Mouse (Mus musculus) limb, embryonic 11.5 days (tissue): ENCODE results near the gene Cuzd1. TPM values are rescaled to one million over a fixed set of nuclear protein-coding genes. Genes with fewer than 3 reads are reported as not detected.
A peak's percentile ranks its signal among the peaks of the same experiment; 100 is the strongest.

Experiments used
- ATAC-seq: fragments of 200-750 bp; cut with Nextera tagmentation; 2 replicates; pipeline ENCODE4 v1.8.0; 2017; ENCODE audit warnings: low read depth; ENCODE audit not compliant: insufficient number of reproducible peaks, low FRiP score, low TSS enrichment
- DNase-seq: peaks from one replicate; pipeline ENCODE4 v3.0.0-alpha.2; 2015; ENCODE audit warnings: low spot score
- H3K27ac ChIP-seq: fragments of 300-500 bp; sonication (generic); replicated peaks from 2 replicates; pipeline ENCODE4 v1.5.1; 2014; ENCODE audit warnings: low read depth, mild to moderate bottlenecking, low read length
- H3K27me3 ChIP-seq: fragments of 300-500 bp; sonication (generic); 2 replicates; pipeline ENCODE4 v1.6.1; 2014; ENCODE audit warnings: mild to moderate bottlenecking, low read length, mixed read lengths; ENCODE audit not compliant: control insufficient read depth, insufficient read depth
- H3K36me3 ChIP-seq: fragments of 300-500 bp; sonication (generic); 2 replicates; pipeline ENCODE4 v1.6.1; 2014; ENCODE audit warnings: mild to moderate bottlenecking, low read length, moderate library complexity, mixed read lengths; ENCODE audit not compliant: control insufficient read depth, insufficient read depth
- H3K4me1 ChIP-seq: fragments of 300-500 bp; sonication (generic); 2 replicates; pipeline ENCODE4 v1.6.1; 2014; ENCODE audit warnings: low read length, mixed read lengths; ENCODE audit not compliant: control insufficient read depth, insufficient read depth
- H3K4me2 ChIP-seq: fragments of 300-500 bp; sonication (generic); 2 replicates; pipeline ENCODE4 v1.6.1; 2014; ENCODE audit warnings: low read depth, mild to moderate bottlenecking, moderate library complexity; ENCODE audit not compliant: severe bottlenecking
- H3K4me3 ChIP-seq: fragments of 300-500 bp; sonication (generic); 2 replicates; pipeline ENCODE4 v1.5.1; 2014; ENCODE audit warnings: low read depth, low read length
- H3K9ac ChIP-seq: fragments of 300-500 bp; sonication (generic); 2 replicates; pipeline ENCODE4 v1.6.1; 2014; ENCODE audit warnings: mild to moderate bottlenecking, low read length
- H3K9me3 ChIP-seq: fragments of 300-500 bp; sonication (generic); 2 replicates; pipeline ENCODE4 v1.6.1; 2016; ENCODE audit warnings: low read length; ENCODE audit not compliant: control insufficient read depth
- WGBS: fragments of 180-500 bp; shearing (Covaris S2); extraction: QIAGEN DNeasy Blood & Tissue Kit; methylation state at CpG from one replicate; pipeline ENCODE4 v1.1.7; 2014; 5-methylcytosine and 5-hydroxymethylcytosine counted together
- polyA plus RNA-seq: library from polyadenylated mRNA; unstranded; fragments of >200 nt; fragmentation: Nextera tagmentation; extraction: Ambion mirVana; gene quantifications from 2 replicates; pipeline ENCODE4 v1.2.1, GENCODE M21; 2014

The Cuzd1 gene
- polyA plus RNA-seq, 1 experiment from 2014 or later = not detected

DNA sequence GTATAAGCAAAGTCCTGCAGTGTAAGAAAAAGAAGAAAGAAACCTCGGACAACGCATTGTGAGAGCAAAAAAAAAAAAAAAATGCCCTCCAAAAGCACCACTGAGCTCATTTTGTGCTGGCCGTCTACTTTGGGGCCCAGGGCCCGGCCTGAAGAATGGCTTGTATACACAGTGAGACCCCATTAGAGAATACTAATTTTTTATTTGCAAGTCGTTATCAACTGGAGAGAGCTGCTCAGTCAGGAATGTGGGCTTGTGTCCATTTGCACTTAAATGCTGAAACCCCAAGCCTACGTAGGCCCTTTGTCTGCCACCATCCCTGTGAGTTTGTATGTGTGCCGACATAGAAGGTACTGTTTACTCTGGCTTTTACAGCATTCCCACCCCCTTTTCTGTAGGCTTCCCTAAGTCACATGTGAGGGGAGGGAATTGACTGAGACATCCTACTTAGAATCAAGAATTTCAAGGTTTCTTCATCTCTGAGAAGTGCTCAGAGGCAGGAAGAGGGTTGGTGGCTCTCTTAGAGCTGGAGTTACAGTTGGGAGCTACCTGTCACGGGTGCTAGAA is 15.5 kb upstream of the Cuzd1 start:
- no peak overlapping the region for H3K9ac ChIP-seq
- no peak overlapping the region for H3K4me2 ChIP-seq
- H3K4me3 ChIP-seq = no peak overlapping the region
- ATAC-seq (no peak), DNase-seq (no peak)
- H3K4me1 ChIP-seq = no peaks in the 10 kb centered on the region
- H3K36me3 ChIP-seq = no peaks in the 10 kb centered on the region
- H3K27ac ChIP-seq = no peak overlapping the region
- 70% methylated on average over 8 of the region's 8 CpGs for WGBS
- no peaks in the 10 kb centered on the region for H3K9me3 ChIP-seq
- no peaks in the 10 kb centered on the region for H3K27me3 ChIP-seq

- no peak within 1 kb of the TSS for H3K27ac ChIP-seq
- H3K36me3 ChIP-seq = no peaks in the 10 kb centered on the region
- H3K9ac ChIP-seq = no peak within 1 kb of the TSS
- WGBS = 57% methylated on average over 1 of the region's 1 CpGs
- H3K4me2 ChIP-seq = no peak within 1 kb of the TSS
- no peak for DNase-seq
- no peak for ATAC-seq
- H3K27me3 ChIP-seq = no peaks in the 10 kb centered on the region
- H3K4me3 ChIP-seq = no peak within 1 kb of the TSS
- H3K4me1 ChIP-seq = no peaks in the 10 kb centered on the region
- H3K9me3 ChIP-seq = no peaks in the 10 kb centered on the region
Observed at GRCm38 (mm10) chr7:131333564-131333963, 11.5 kb upstream of the Cuzd1 start, which contains the start of gene Fam24a. Gene Fam24a, plus strand, starts transcription at chr7:131333864.

DNA sequence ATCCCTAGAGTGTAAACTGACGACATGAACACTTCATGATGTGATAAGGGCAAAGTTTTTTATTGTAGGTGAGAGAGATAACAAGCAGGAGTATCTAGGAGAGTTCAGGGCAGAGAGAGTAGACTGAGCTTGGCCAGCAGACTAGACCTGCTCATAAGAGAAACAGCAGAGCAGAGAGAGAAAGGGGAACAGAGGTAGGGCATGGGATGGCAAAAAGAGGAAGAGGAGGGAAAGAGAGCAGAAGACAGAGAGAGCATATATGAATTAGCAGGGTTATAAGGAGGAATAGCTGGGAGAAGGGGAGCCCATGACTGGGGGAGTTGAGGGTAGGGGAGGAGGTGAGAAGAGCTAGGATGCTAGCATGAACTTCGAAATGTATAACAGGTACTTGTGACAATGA is 9.6 kb upstream of the Cuzd1 start:
- no peaks in the 10 kb centered on the region for H3K9me3 ChIP-seq
- no peaks in the 10 kb centered on the region for H3K27me3 ChIP-seq
- DNase-seq (no peak), ATAC-seq (no peak)
- H3K4me1 ChIP-seq = no peaks in the 10 kb centered on the region
- no peak overlapping the region for H3K4me2 ChIP-seq
- H3K27ac ChIP-seq = no peak overlapping the region
- no peaks in the 10 kb centered on the region for H3K36me3 ChIP-seq
- H3K4me3 ChIP-seq = no peak overlapping the region
- 79% methylated on average over 2 of the region's 2 CpGs for WGBS
- H3K9ac ChIP-seq = no peak overlapping the region

- Histone ChIP-seq H3K4me2 (no peak within 1 kb of the TSS), H3K9me3 (no peaks in the 10 kb centered on the region), H3K36me3 (no peaks in the 10 kb centered on the region), H3K4me1 (no peaks in the 10 kb centered on the region), H3K27ac (no peak within 1 kb of the TSS), H3K4me3 (no peak within 1 kb of the TSS), H3K27me3 (no peaks in the 10 kb centered on the region), H3K9ac (no peak within 1 kb of the TSS)
- no peak for DNase-seq
- 89% methylated on average over 5 of the region's 5 CpGs for WGBS
- no peak for ATAC-seq
Observed at GRCm38 (mm10) chr7:131329416-131329815, 7.3 kb upstream of the Cuzd1 start, which contains the start of gene Fam24b. Gene Fam24b, minus strand, starts transcription at chr7:131329516.

- Histone ChIP-seq H3K9ac (no peak overlapping the region), H3K4me3 (no peak overlapping the region), H3K27me3 (no peaks in the 10 kb centered on the region), H3K4me1 (no peaks in the 10 kb centered on the region), H3K4me2 (no peak overlapping the region), H3K36me3 (no peaks in the 10 kb centered on the region), H3K27ac (no peak overlapping the region), H3K9me3 (no peaks in the 10 kb centered on the region)
- 87% methylated on average over 5 of the region's 5 CpGs for WGBS
- DNase-seq (no peak), ATAC-seq (no peak)
Observed at GRCm38 (mm10) chr7:131327054-131327453, 5.0 kb upstream of the Cuzd1 start.

DNA sequence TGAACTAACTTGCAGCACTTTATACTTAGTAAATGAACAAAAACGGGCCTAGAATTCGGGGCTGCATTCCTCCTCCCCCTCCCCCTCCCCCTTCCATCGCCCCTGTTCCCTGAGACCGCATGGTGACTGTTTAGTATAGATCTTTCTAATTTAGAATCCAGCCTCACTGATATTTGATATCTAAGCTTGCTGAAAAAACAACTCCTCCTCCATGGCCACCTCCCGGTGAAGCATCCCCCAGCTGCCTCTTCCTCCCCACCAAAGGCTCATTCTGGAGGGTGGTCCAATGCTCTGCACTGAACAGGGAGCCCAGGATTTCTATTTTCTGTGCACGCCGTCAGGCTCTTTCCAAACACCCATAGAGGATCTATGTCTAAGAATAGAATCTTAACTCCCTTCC is 3.8 kb downstream of the Cuzd1 start:
- ATAC-seq (no peak), DNase-seq (no peak)
- no peaks in the 10 kb centered on the region for H3K36me3 ChIP-seq
- no peak overlapping the region for H3K4me2 ChIP-seq
- H3K9ac ChIP-seq = no peak overlapping the region
- 80% methylated on average over 5 of the region's 7 CpGs for WGBS
- H3K4me1 ChIP-seq = no peaks in the 10 kb centered on the region
- H3K9me3 ChIP-seq = no peaks in the 10 kb centered on the region
- H3K4me3 ChIP-seq = no peak overlapping the region
- H3K27me3 ChIP-seq = no peaks in the 10 kb centered on the region
- H3K27ac ChIP-seq = no peak overlapping the region

DNA sequence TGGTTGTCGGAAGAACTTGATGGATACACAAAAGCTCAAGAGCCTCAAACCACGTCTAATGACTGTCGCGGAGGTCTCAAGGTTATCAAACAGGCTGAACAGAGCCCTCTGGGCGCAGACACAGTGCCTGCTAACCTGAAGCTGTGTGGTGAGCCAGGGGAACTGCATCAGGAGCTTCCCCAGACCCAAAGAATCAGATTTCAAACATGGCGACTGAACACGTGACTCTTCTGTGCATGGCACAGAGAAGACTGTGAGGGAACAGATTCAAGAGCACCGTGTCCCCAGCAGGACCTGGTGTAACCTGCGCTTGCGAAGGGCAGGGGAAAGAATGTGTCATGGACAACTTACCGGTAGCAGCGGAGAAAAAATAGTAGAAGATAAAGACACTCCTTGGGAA is 4.5 kb downstream of the Cuzd1 start:
- no peak for ATAC-seq
- Histone ChIP-seq H3K27me3 (no peaks in the 10 kb centered on the region), H3K9me3 (no peaks in the 10 kb centered on the region), H3K27ac (no peak overlapping the region), H3K4me2 (no peak overlapping the region), H3K9ac (no peak overlapping the region), H3K4me3 (no peak overlapping the region), H3K4me1 (no peaks in the 10 kb centered on the region), H3K36me3 (no peaks in the 10 kb centered on the region)
- WGBS = 63% methylated on average over 12 of the region's 12 CpGs
- peak; percentile 24 for DNase-seq

- Histone ChIP-seq H3K4me2 (no peak overlapping the region), H3K27ac (no peak overlapping the region), H3K9ac (no peak overlapping the region), H3K27me3 (no peaks in the 10 kb centered on the region), H3K9me3 (no peaks in the 10 kb centered on the region), H3K4me3 (no peak overlapping the region), H3K4me1 (no peaks in the 10 kb centered on the region), H3K36me3 (no peaks in the 10 kb centered on the region)
- 84% methylated on average over 7 of the region's 7 CpGs for WGBS
- ATAC-seq (no peak), DNase-seq (no peak)
Observed at GRCm38 (mm10) chr7:131314493-131314892, 7.6 kb downstream of the Cuzd1 start.

DNA sequence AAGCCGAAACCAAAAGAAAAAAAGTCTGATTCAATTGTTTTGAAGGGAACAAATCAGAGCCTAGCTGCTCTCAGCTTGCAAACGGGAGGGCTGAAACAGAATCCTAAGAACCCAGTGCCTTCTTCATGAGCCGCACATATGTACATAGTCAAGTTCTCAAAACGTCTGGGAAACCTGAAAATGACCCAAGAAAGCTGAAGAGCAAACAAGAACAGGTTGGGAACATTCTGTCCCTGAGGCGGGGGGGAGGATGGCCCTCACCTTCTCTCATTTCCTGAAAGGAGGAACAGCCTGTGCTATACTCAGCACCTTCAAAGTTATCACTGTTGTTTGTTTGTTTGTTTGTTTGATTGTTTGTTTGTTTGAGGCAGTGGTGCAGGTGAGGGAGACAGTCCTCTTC is 15.4 kb downstream of the Cuzd1 start:
- Histone ChIP-seq H3K4me3 (no peak overlapping the region), H3K9ac (no peak overlapping the region), H3K4me1 (no peaks in the 10 kb centered on the region), H3K9me3 (no peaks in the 10 kb centered on the region), H3K36me3 (no peaks in the 10 kb centered on the region), H3K27me3 (no peaks in the 10 kb centered on the region), H3K27ac (no peak overlapping the region), H3K4me2 (no peak overlapping the region)
- WGBS = 76% methylated on average over 5 of the region's 5 CpGs
- DNase-seq = no peak
- ATAC-seq = no peak
